Mouse (Mus musculus) hindbrain, embryonic 14.5 days (tissue): Measurements from ENCODE around the gene Trib3. TPM values are rescaled to one million over a fixed set of nuclear protein-coding genes. Genes with fewer than 3 reads are reported as not detected.

Experiments used
- ATAC-seq: fragments of 200-750 bp; cut with Nextera tagmentation; 2 replicates; pipeline ENCODE4 v1.8.0; 2017; ENCODE audit warnings: moderate number of reproducible peaks, mild to moderate bottlenecking, moderate TSS enrichment, moderate library complexity; ENCODE audit not compliant: low FRiP score
- DNase-seq: peaks from one replicate; pipeline ENCODE4 v3.0.0-alpha.2; 2015; ENCODE audit warnings: low spot score
- H3K27ac ChIP-seq: fragments of 300-500 bp; sonication (generic); 2 replicates; pipeline ENCODE4 v1.5.1; 2014; ENCODE audit warnings: mild to moderate bottlenecking, moderate library complexity
- H3K27me3 ChIP-seq: fragments of 300-500 bp; sonication (generic); 2 replicates; pipeline ENCODE4 v1.6.1; 2014; ENCODE audit warnings: mild to moderate bottlenecking, low read length, mixed read lengths; ENCODE audit not compliant: control insufficient read depth, insufficient read depth
- H3K36me3 ChIP-seq: fragments of 300-500 bp; sonication (generic); replicated peaks from 2 replicates; pipeline ENCODE4 v1.6.1; 2014; ENCODE audit not compliant: control insufficient read depth, insufficient read depth
- H3K4me1 ChIP-seq: fragments of 300-500 bp; sonication (generic); replicated peaks from 2 replicates; pipeline ENCODE4 v1.6.1; 2014; ENCODE audit warnings: antibody characterized with exemption, low read length, mixed read lengths; ENCODE audit not compliant: control insufficient read depth, insufficient read depth
- H3K4me2 ChIP-seq: fragments of 300-500 bp; sonication (generic); replicated peaks from 2 replicates; pipeline ENCODE4 v1.6.1; 2014; ENCODE audit warnings: mild to moderate bottlenecking, moderate library complexity
- H3K4me3 ChIP-seq: fragments of 300-500 bp; sonication (generic); replicated peaks from 2 replicates; pipeline ENCODE4 v1.5.1; 2014; ENCODE audit warnings: mild to moderate bottlenecking, low read length
- H3K9ac ChIP-seq: fragments of 300-500 bp; sonication (generic); 2 replicates; pipeline ENCODE4 v1.6.1; 2014
- H3K9me3 ChIP-seq: fragments of 300-500 bp; sonication (generic); 2 replicates; pipeline ENCODE4 v1.6.1; 2016; ENCODE audit warnings: low read length; ENCODE audit not compliant: control insufficient read depth
- WGBS: fragments of 180-500 bp; shearing (Covaris S2); extraction: QIAGEN DNeasy Blood & Tissue Kit; methylation state at CpG from one replicate; pipeline ENCODE4 v1.1.7; 2014; 5-methylcytosine and 5-hydroxymethylcytosine counted together
- polyA plus RNA-seq: library from polyadenylated mRNA; unstranded; fragments of >200 nt; fragmentation: Nextera tagmentation; extraction: Ambion mirVana; gene quantifications from 2 replicates; pipeline ENCODE4 v1.2.1, GENCODE M21; 2014

The Trib3 gene
- 0.95 and 1.0 TPM in 2 replicates for polyA plus RNA-seq

DNA sequence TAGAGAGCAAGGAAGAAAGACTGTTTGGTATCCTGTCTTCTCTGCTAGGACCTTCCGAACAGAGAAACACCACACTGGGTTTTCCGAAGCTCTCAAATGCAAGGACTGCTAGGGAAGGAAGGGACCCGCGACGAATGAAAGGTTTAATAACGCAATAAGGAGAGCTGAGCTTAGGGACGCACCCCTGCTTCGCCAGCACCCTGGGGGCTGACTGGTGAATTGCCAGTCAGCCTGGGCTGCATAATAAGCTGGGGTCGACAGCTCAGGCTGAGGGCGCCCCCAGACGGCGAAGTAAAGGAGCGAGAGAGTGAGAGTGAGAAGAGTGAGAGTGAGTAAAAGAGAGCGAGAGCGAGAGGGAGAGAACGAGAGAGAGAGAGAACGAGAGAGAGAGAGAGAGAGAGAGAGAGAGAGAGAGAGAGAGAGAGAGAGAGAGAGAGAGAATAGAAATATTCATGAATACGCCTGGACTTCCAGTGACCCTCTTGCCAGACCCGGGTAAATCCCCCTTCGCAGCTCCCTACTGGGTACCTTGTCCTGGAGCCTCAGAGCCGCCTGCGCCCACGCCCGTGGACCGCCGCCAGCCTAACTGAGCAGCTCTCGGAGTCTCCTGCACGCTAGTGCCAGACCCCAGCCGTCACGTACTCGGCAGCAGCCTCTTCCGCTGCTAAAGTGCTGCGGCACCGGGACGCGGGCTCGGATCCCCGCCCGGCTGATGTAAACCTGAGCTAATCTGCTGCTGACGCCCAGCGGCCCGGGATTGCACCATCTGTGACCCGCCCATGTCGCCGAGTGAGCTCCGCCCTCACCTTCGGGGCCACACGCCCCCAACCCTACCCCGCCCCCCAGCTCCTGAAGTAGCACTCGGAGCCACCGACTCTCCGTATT, at the start of gene Trib3:
Gene Trib3, minus strand, starts transcription at position 704 of the 885 bp plus-strand sequence.
- H3K9ac ChIP-seq, result peak within 1 kb of the TSS; percentile 62
- H3K27ac ChIP-seq, result peak within 1 kb of the TSS; percentile 26; the same call in 1 of the 2 replicates
- under 1% methylated on average over 52 of the region's 52 CpGs for WGBS
- ATAC-seq, result peak; percentile 85
- H3K27me3 ChIP-seq, result 0 out of 2 replicates have a peak, but pooled peaks cover 6% of the 10 kb centered on the region
- peak within 1 kb of the TSS; percentile 42 for H3K4me3 ChIP-seq
- peak; percentile 72 for DNase-seq
- H3K9me3 ChIP-seq, result no peaks in the 10 kb centered on the region
- H3K4me2 ChIP-seq, result peak within 1 kb of the TSS; percentile 85
- H3K4me1 ChIP-seq, result peaks cover 11% of the 10 kb centered on the region; the same call in 1 of the 2 replicates
- no peaks in the 10 kb centered on the region for H3K36me3 ChIP-seq

DNA sequence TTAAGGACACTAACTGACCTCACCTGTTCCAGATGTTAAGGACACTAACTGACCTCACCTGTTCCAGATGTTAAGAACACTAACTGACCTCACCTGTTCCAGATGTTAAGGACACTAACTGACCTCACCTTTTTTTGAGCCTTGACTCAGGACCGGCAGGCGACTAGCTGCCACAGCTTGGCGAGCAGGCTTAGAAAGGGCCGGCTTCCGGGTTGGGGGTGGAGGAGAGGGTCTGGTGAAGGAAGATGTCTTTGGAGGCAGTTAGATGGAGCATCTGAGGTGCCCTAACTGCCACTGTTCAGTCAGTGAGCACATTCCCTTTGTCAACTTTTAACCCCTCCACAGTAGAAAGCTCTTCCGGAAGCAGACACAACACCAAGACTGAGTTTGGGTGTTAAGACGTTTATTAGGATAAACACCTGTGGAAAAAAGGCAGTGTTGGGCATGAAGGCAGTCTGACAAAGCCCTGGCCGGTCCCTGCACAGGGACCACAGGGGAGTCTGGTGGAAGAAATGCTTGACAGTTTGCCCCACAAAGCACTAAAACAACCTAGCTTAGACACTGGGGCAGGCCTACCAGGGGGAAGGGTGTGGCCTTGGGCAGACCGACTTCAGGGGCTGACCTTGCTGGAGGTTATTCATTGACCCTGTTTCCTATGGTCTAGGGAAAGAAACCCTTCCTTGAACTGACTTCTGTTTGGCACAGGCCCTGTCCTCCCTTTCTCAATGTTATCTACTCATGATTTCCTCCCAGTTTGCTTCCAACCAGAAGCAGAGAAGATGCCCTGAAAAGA, 49.6 kb upstream of the Trib3 start:
- H3K36me3 ChIP-seq, result no peaks in the 10 kb centered on the region; the same call in 1 of the 2 replicates
- H3K9me3 ChIP-seq, result no peaks in the 10 kb centered on the region
- 53% methylated on average over 9 of the region's 9 CpGs for WGBS
- peaks cover 24% of the 10 kb centered on the region for H3K4me1 ChIP-seq
- DNase-seq (no peak), ATAC-seq (no peak)
- H3K9ac ChIP-seq, result no peak overlapping the region
- H3K27me3 ChIP-seq, result no peaks in the 10 kb centered on the region
- H3K4me3 ChIP-seq, result no peak overlapping the region
- H3K27ac ChIP-seq, result no peak overlapping the region
- peak overlapping the region; percentile 96 for H3K4me2 ChIP-seq

DNA sequence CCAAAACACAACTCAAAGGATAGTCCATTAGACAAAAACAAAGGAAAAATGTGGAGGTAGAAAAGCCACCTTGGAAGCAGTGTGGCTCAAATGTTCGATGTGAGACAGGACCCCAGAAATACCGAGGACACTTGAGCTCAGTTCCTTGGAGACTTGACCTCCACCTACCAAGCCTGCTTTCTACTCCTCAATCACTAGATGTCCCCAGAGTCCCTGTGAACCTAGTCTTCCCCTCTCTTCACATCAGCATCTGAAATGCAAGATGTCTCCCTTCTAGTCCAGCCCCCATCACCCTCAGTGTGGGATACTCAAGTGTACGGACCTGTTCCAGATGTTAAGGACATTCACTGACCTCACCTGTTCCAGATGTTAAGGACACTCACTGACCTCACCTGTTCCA, 49.0 kb upstream of the Trib3 start:
- no peak overlapping the region for H3K9ac ChIP-seq

DNA sequence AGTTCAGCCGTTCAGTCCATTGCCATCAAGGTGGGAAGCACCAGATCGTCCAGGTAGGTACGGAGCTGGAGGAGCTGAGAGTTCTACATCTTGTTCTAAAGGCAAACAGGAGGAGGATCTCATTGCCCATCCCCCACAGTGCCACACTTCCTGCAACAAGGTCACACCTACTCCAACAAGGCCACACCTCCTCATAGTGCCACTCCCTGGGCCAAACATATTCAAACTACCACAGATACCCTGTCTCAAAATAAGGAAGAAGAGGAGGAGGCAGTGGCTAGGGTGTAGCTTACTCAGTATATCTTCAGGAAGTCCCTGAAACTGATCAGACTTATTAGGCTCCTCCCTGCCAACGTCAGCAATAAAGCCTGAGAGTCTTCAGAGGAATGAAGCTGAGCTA, 40.4 kb upstream of the Trib3 start:
- WGBS, result 87% methylated on average over 4 of the region's 4 CpGs
- H3K9me3 ChIP-seq, result no peaks in the 10 kb centered on the region
- H3K36me3 ChIP-seq, result no peaks in the 10 kb centered on the region
- no peak overlapping the region for H3K4me3 ChIP-seq
- H3K4me1 ChIP-seq, result no peaks in the 10 kb centered on the region
- H3K27me3 ChIP-seq, result no peaks in the 10 kb centered on the region
- no peak for DNase-seq
- ATAC-seq, result no peak
- H3K9ac ChIP-seq, result no peak overlapping the region
- no peak overlapping the region for H3K27ac ChIP-seq
- H3K4me2 ChIP-seq, result no peak overlapping the region

More for the DNA sequence above, 49.0 kb upstream of the Trib3 start:
- Histone ChIP-seq H3K36me3 (no peaks in the 10 kb centered on the region; the same call in 1 of the 2 replicates), H3K27me3 (no peaks in the 10 kb centered on the region), H3K27ac (no peak overlapping the region), H3K4me2 (0 out of 2 replicates have a peak overlapping the region, but pooled peaks have one; percentile 15), H3K9me3 (no peaks in the 10 kb centered on the region), H3K4me3 (no peak overlapping the region), H3K4me1 (peaks cover 24% of the 10 kb centered on the region)
- DNase-seq (peak; percentile 74), ATAC-seq (no peak)
- WGBS, result 9% methylated on average over 3 of the region's 3 CpGs

DNA sequence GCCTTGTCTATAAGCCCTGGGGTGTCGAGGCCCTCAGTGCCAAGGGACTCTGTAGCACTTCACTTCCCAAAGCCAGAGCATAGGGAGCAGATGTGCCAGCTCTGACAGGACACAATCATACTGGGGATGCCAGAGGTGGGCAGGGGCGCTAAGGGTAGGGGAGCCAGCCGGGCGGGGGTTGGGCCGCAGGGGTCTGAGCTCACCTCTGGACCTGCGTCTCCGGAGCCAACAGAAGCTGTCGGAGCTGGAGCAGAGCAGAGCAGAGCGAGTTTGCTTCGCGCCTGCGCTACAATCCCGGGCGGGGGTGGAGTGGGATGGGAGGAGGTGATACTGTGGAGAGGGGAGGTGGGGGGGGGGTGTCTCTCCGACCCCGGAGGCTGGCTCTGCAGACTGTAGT, 32.5 kb upstream of the Trib3 start, which contains the start of gene Nrsn2:
Gene Nrsn2, minus strand, starts transcription at position 294 of the 397 bp plus-strand sequence.
- H3K27ac ChIP-seq, result peak within 1 kb of the TSS; percentile 94
- H3K4me1 ChIP-seq, result peaks cover 19% of the 10 kb centered on the region
- 2% methylated on average over 16 of the region's 16 CpGs for WGBS
- peak within 1 kb of the TSS; percentile 70 for H3K4me2 ChIP-seq
- H3K9me3 ChIP-seq, result no peaks in the 10 kb centered on the region
- H3K27me3 ChIP-seq, result no peaks in the 10 kb centered on the region
- H3K4me3 ChIP-seq, result peak within 1 kb of the TSS; percentile 37
- DNase-seq (peak; percentile 57), ATAC-seq (peak; percentile 85)
- H3K9ac ChIP-seq, result peak within 1 kb of the TSS; percentile 61
- H3K36me3 ChIP-seq, result no peaks in the 10 kb centered on the region

DNA sequence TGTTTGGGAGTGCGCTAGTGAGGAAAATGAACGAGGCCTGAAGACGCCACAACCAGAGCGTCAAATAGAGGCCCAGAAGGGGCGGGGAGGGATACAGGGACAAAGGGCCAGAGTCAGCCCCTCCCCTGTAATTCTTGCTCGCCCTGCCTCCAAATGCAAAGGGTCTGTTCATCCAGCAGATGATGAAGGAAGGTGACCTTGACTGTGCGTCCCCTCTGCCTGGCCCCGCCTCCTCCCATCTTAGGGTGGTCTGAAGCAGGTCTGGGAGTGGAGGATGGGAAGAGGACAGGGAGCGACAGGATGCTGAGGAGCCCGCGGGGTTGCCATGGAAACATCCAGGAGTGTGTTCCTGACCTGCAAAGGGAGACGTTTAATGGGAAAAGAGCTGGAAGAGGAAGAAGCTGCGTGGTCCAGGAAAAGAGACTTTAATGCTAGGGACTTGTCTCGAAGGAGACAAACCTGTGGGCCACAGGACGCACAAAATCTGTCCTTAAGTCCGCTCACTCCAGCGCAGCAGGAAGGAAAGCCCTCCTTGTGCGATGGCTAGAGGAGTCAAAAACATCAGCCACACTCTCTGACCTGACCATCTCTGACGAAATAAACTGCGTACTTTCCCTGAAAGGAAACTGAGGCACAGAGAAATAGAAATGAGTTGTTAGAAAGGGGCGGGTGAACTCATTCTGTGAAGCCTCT, 32.0 kb upstream of the Trib3 start:
- Histone ChIP-seq H3K4me2 (peak overlapping the region; percentile 70), H3K9ac (peak overlapping the region; percentile 61), H3K4me3 (peak overlapping the region; percentile 37), H3K9me3 (no peaks in the 10 kb centered on the region), H3K27me3 (no peaks in the 10 kb centered on the region), H3K27ac (peak overlapping the region; percentile 94), H3K36me3 (no peaks in the 10 kb centered on the region), H3K4me1 (peaks cover 19% of the 10 kb centered on the region)
- WGBS, result 2% methylated on average over 21 of the region's 21 CpGs
- DNase-seq, result peak; percentile 73
- peak; percentile 92 for ATAC-seq

DNA sequence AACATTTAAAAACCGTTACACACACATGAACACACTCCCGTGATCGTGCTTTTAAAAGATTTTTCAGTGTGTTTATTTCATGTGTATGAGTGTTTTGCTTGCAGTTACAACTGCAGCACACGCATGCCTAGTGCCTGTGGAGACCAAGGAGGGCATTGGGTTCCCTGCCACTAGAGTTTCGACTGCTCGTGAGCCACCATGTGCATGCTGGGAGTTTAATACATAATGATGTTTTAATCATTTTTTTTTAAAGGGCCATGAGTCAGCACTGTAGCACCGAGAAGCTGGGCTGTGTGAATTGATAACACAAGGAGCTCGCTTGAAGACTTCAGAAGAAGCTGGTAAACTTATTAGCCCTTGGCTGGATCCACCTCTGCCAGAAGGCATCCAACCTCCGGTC, 29.7 kb upstream of the Trib3 start:
- Histone ChIP-seq H3K9ac (no peak overlapping the region), H3K4me2 (no peak overlapping the region), H3K27me3 (no peaks in the 10 kb centered on the region), H3K4me1 (peaks cover 19% of the 10 kb centered on the region), H3K9me3 (no peaks in the 10 kb centered on the region), H3K27ac (no peak overlapping the region), H3K4me3 (no peak overlapping the region), H3K36me3 (no peaks in the 10 kb centered on the region)
- ATAC-seq, result no peak
- no peak for DNase-seq
- WGBS, result 80% methylated on average over 9 of the region's 9 CpGs

DNA sequence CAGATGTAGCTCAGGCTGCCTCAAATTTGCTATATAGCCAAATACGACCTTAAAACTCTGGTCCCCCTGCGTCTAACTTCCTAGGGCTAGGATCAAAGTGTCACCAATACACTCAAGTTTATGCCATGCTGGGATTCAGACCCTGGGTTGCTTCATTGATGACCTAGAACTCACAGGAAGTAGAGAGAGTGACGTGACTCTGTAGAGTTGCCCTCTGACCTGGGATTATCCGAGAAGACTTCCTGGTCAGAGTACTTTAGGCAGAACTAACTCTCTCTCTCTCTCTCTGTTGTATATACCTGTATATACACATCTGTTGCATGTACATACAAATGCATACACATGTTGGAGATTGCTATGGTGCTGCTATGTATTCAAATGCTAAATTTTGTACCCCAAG, 28.8 kb upstream of the Trib3 start:
- Histone ChIP-seq H3K4me3 (no peak overlapping the region), H3K4me2 (no peak overlapping the region), H3K27ac (no peak overlapping the region), H3K9ac (no peak overlapping the region), H3K9me3 (no peaks in the 10 kb centered on the region), H3K36me3 (no peaks in the 10 kb centered on the region), H3K27me3 (no peaks in the 10 kb centered on the region), H3K4me1 (peaks cover 19% of the 10 kb centered on the region)
- DNase-seq (no peak), ATAC-seq (no peak)
- WGBS, result 69% methylated on average over 4 of the region's 4 CpGs
